Mouse (Mus musculus) activated CD4-positive, CD25-positive, alpha-beta regulatory T cell, adult 4 months (primary cell): Measurements from ENCODE around the gene Dgcr2. TPM values are rescaled to one million over a fixed set of nuclear protein-coding genes. Genes with fewer than 3 reads are reported as not detected.
A peak's percentile ranks its signal among the peaks of the same experiment; 100 is the strongest.

Experiments used
- ATAC-seq: one replicate; pipeline ENCODE4 v1.8.0; 2017
- polyA plus RNA-seq, 2 experiments: library from polyadenylated mRNA; unstranded; fragments of 100-300 nt; shearing (Covaris generic); gene quantifications; one replicate each; pipeline ENCODE4 v1.2.1; 2017

Gene Dgcr2
- polyA plus RNA-seq, 2 experiments from 2014 or later = 17.6 to 20.8 TPM

GRCm38 (mm10) chr16:17848431-17848830, 49.9 kb downstream of the Dgcr2 start:
- no peak for ATAC-seq

- no peak for ATAC-seq
These were observed 54.5 kb downstream of the Dgcr2 start for GRCm38 (mm10) chr16:17843701-17844365.

GRCm38 (mm10) chr16:17842437-17842836, 55.9 kb downstream of the Dgcr2 start:
- ATAC-seq = no peak

- ATAC-seq = no peak
These were observed 58.4 kb downstream of the Dgcr2 start for GRCm38 (mm10) chr16:17839976-17840375.

- ATAC-seq = no peak
These were observed 60.3 kb downstream of the Dgcr2 start, which contains the start of gene Car15 for GRCm38 (mm10) chr16:17838051-17838450. Car15 (minus strand) TSS chr16:17838364.

- ATAC-seq = no peak
These were observed 62.9 kb downstream of the Dgcr2 start for GRCm38 (mm10) chr16:17835481-17835880.

- ATAC-seq = no peak
These were observed 63.8 kb downstream of the Dgcr2 start for GRCm38 (mm10) chr16:17834543-17834942.

GRCm38 (mm10) chr16:17833681-17834399, 64.5 kb downstream of the Dgcr2 start:
- no peak for ATAC-seq

- ATAC-seq = no peak
These were observed 65.1 kb downstream of the Dgcr2 start for GRCm38 (mm10) chr16:17833321-17833680.

GRCm38 (mm10) chr16:17832821-17833220, 65.5 kb downstream of the Dgcr2 start, which contains the start of gene B830017H08Rik:
B830017H08Rik (plus strand) TSS chr16:17833121.
- no peak for ATAC-seq

- no peak for ATAC-seq
These were observed 66.6 kb downstream of the Dgcr2 start for GRCm38 (mm10) chr16:17831781-17832180.

- no peak for ATAC-seq
These were observed 67.8 kb downstream of the Dgcr2 start for GRCm38 (mm10) chr16:17830385-17831178.

- ATAC-seq = no peak
These were observed 69.5 kb downstream of the Dgcr2 start for GRCm38 (mm10) chr16:17828867-17829266.

GRCm38 (mm10) chr16:17828229-17828628, 70.1 kb downstream of the Dgcr2 start:
- ATAC-seq = no peak

GRCm38 (mm10) chr16:17826500-17826899, 71.9 kb downstream of the Dgcr2 start:
- ATAC-seq = no peak

- no peak for ATAC-seq
These were observed 81.8 kb downstream of the Dgcr2 start for GRCm38 (mm10) chr16:17816528-17816927.

- ATAC-seq = peak; percentile 78
These were observed 82.7 kb downstream of the Dgcr2 start for GRCm38 (mm10) chr16:17815411-17816402.

- no peak for ATAC-seq
These were observed 85.2 kb downstream of the Dgcr2 start for GRCm38 (mm10) chr16:17813173-17813572.

GRCm38 (mm10) chr16:17812120-17812519, 86.2 kb downstream of the Dgcr2 start:
- ATAC-seq = peak; percentile 33

GRCm38 (mm10) chr16:17809711-17810110, 88.7 kb downstream of the Dgcr2 start:
- no peak for ATAC-seq

- ATAC-seq = no peak
These were observed 89.2 kb downstream of the Dgcr2 start for GRCm38 (mm10) chr16:17809125-17809524.
